Mouse (Mus musculus): ENCODE data around the gene Wnt1. TPM values are rescaled to one million over a fixed set of nuclear protein-coding genes. Genes with fewer than 3 reads are reported as not detected.
"Not testable (repeated sequence)": the region's sequence is repeated elsewhere in the genome, so short reads cannot be mapped to it uniquely, and the experiment has no call there.

Wnt1 gene
- polyA plus RNA-seq, 1 experiment from 2014 or later = not detected

DNA sequence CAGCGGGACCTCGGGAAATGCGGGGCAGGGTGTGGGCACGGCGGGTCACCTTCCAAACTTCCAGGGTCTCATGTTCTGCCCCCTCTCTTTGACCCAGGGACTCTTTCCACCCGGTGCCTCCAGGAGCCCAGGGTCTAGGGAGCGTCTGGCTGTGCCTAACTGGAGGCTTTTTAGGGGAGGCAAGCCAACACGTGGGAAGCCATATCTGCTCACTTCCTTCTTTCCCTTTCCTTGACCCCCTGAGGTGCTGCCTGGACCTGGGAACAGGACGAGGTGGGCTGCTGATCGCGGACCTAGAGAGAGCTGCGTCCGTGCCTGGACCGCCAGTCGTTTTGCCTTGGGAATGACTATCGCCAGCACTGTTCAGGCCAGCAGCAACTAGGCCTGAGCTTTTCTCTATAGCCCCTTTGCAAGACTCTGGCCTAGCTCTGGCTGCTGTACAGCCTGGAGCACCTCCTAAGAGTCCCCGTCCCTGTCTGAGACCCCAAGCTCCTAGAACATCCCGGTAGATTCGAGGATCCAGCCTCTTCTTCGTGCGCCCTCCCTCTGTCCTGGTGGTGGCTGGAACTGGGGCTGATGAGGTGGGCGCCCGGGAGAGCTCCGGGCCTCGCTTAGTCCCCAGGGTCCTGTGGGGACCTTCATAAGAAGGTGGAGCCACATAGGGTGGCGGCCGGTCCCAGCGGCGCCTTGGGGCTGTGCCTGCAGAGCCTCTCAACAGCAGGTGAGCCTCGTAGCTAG is 16.6 kb downstream of the Wnt1 start:
- WGBS (ENCODE audit: missing documents) = 35% methylated on average over 30 of the region's 30 CpGs
- no peak overlapping the region for H3K4me3 ChIP-seq (ENCODE audit: inconsistent target)
- no peak overlapping the region for H3K27ac ChIP-seq

DNA sequence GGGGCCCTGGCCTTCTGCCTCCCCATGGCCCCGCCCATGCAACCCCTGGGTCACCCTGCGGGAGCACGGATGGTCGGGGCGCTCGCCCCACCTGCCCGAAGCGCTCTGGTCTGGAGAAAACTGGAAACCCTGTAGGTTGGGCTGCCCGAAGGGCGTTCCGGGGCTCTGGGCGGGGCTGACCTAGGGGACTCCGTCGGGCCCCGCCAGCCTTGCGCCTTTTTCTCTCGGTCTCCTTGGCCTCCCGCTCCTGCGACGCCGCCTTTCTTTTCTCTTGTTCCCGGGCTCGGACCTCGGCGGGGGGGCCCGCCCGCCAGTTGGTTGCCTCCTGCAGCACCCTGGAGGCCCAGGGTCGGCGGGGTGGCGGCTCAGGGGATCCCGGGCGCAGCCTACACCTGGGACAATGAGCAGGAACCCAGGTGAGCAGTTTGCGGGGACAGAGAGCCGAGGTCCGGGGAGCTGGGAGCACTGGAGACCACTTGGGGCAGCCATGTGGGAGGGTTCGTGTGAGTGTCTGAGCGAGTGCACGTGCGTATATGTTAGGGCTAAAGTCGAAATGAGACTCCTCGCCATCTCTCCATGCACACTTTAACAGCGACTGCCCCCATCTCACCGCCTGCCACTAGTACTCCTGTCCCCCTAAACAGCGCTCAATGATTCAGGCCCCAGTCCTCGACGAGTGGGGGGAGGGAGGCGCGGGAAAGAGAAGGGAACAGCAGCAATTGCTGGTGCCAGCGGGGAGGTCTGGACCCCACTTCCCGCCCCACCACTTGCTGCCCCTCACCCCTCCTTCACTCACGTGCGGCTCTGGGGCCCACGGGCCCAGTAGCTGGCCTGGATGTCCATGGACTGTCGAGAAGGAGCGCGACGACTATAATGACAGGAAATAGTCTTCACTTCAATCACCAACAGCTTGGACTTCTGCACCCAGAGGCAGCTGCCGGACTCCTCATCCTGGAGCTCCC is 17.4 kb downstream of the Wnt1 start:
- WGBS (ENCODE audit: missing documents) = 5% methylated on average over 56 of the region's 58 CpGs
- no peak overlapping the region for H3K4me3 ChIP-seq (ENCODE audit: inconsistent target)

More for the DNA sequence above, 16.6 kb downstream of the Wnt1 start:
- Histone ChIP-seq H3K79me2 (ENCODE audit: inconsistent target) (no peaks in the 10 kb centered on the region), H3K36me3 (ENCODE audit: inconsistent target) (0 out of 2 replicates have a peak, but pooled peaks cover 4% of the 10 kb centered on the region)

DNA sequence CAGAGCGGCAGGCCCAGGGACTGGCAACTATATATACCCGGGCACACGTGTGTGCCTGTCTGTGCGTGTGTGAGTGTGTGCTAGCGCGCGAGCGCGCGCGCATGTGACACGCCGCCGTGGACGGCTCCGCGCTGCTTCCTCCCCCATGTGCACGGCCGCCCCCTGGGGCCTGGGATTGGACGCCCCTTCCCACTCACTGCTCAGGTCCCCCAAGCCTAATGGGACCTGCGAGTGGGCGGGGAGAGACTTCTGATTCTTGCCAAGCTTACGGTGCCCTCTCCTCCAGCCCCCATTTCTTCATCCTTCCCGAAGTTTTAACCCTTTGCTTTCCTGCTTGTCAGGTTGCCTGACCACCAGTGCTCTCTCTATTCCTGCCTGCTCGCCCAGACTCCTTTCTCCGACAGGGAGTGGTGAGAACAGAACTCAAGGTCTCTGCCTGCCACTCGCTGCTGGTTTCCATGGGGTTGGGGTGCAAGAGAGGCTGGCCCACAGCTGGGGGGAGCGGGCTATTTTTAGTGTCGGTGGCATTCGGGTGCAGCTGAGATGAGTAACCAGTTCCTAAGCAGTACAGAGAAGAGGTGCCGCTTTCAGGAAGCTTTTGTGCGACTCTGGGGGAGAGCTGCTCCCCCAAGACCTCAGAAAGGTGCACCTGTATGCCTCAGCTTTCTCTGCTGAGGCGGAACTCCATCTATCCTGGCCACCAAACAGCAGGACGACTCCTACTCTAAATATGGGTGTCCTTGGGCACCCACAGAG is 18.4 kb downstream of the Wnt1 start:
- Histone ChIP-seq H3K79me2 (ENCODE audit: inconsistent target) (no peaks in the 10 kb centered on the region), H3K27ac (no peak overlapping the region), H3K4me3 (ENCODE audit: inconsistent target) (no peak overlapping the region), H3K36me3 (ENCODE audit: inconsistent target) (peaks cover 8% of the 10 kb centered on the region; the same call in 1 of the 2 replicates)
- WGBS (ENCODE audit: missing documents) = 3% methylated on average over 33 of the region's 34 CpGs

More for the DNA sequence above, 17.4 kb downstream of the Wnt1 start:
- 0 out of 2 replicates have a peak, but pooled peaks cover 5% of the 10 kb centered on the region for H3K36me3 ChIP-seq (ENCODE audit: inconsistent target)
- H3K79me2 ChIP-seq (ENCODE audit: inconsistent target) = no peaks in the 10 kb centered on the region
- H3K27ac ChIP-seq = no peak overlapping the region

DNA sequence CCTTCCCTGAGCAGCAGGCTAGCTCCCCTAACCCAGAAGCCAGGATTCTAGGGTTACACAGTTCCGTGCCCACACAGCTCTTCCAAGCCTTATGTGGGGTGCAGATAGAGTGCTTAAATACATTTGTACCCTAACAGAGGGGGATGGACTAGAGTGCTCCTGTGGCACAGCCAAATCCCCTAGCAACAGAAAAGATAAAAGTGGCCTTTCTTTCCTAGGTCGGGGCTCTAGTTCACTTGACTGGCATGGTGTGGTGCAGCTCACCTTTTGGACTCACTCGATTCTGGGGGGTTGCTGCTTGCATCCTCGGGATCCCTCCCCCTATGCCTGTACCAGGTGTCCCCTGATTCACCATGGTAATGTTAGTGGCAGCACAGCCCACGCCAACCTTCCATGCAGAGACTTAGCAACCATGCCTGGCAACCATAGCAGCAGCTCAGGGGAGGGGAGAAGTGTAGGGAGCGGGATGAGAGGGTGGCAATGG is 19.0 kb downstream of the Wnt1 start:
- Histone ChIP-seq H3K4me3 (ENCODE audit: inconsistent target) (no peak overlapping the region), H3K79me2 (ENCODE audit: inconsistent target) (no peaks in the 10 kb centered on the region), H3K36me3 (ENCODE audit: inconsistent target) (peaks cover 14% of the 10 kb centered on the region; the same call in 1 of the 2 replicates), H3K27ac (no peak overlapping the region)
- WGBS (ENCODE audit: missing documents) = 31% methylated on average over 6 of the region's 6 CpGs

DNA sequence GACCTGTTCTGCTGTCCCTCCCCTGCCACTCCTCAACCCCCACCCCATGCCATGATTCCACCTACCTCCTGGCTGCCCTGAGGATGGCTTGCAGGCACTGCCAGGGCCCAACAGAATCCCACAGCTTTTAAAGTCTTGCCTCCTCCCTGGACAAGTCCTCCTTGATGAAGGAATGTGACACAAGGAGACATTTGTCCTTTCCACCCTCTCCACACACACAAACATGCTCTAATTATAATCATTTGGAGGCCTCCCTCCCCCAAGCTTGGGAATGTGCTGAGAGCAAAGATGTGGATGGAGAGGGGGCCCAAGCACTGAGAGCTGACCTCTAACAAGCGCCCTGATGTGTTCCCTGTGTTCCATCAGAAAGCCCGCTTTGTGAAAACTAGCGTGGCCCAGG is 19.7 kb downstream of the Wnt1 start, which contains the start of gene Ddn:
Gene Ddn (minus strand): TSS at position 101 of the 400 bp plus-strand sequence.
- H3K4me3 ChIP-seq (ENCODE audit: inconsistent target) = no peak within 1 kb of the TSS
- H3K79me2 ChIP-seq (ENCODE audit: inconsistent target) = no peaks in the 10 kb centered on the region

DNA sequence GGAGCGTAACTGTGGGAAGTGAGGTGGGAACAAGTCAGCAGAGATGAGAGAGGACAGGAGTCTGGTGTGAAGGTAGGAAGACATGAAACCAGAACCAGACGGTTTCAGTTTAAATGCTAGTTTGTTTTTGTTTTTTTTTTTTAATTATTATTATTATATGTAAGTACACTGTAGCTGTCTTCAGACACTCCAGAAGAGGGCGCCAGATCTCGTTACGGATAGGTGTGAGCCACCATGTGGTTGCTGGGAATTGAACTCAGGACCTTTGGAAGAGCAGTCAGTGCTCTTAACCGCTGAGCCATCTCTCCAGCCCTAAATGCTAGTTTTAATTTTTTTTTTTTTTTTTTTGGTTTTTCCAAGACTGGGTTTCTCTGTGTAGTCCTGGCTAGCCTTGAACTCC is 20.6 kb downstream of the Wnt1 start:
- peaks cover 24% of the 10 kb centered on the region; the same call in 1 of the 2 replicates for H3K36me3 ChIP-seq (ENCODE audit: inconsistent target)
- WGBS (ENCODE audit: missing documents) = 85% methylated on average over 6 of the region's 6 CpGs
- H3K79me2 ChIP-seq (ENCODE audit: inconsistent target); H3K27ac ChIP-seq; H3K4me3 ChIP-seq (ENCODE audit: inconsistent target): not testable (repeated sequence)

More for the DNA sequence above, 19.7 kb downstream of the Wnt1 start, which contains the start of gene Ddn:
- 94% methylated on average over 3 of the region's 3 CpGs for WGBS (ENCODE audit: missing documents)
- H3K27ac ChIP-seq = no peak within 1 kb of the TSS
- peaks cover 21% of the 10 kb centered on the region; the same call in 1 of the 2 replicates for H3K36me3 ChIP-seq (ENCODE audit: inconsistent target)

DNA sequence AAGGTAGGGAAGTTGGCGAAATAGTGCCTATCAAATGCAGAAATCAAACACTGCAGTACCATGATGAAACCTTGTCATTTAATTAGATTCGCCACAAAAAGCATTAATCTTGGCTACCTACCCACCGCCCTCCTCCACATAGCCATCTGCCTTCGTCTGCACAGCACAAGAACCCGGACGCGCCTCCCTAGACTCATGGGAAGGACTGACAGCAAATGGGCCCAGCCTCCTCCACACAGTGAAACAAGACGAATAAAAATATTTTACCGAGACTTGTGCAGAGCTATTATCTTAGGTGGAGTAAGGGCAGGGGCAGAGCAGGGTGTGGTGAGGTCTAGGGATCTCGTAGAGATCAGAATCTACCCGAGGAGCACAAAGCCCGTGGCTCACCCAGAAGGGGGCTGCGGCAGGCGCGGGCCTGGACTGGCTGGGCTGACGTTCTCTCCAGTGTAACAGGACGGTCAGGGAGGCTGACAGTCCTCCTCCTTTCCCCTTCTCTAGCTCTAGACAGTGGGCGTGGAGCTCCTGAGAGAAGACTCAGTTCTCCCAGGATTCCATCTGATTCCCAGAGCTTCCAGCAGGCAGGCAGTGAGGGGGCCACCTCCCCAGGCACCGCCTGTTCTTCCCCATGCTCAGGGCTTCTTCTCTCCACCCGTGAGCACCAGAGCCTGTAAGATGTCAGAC is 23.2 kb downstream of the Wnt1 start:
- no peak overlapping the region for H3K4me3 ChIP-seq (ENCODE audit: inconsistent target)
- no peak overlapping the region for H3K27ac ChIP-seq
- H3K79me2 ChIP-seq (ENCODE audit: inconsistent target) = no peaks in the 10 kb centered on the region
- 94% methylated on average over 20 of the region's 20 CpGs for WGBS (ENCODE audit: missing documents)
- H3K36me3 ChIP-seq (ENCODE audit: inconsistent target) = peaks cover 24% of the 10 kb centered on the region; the same call in 1 of the 2 replicates

DNA sequence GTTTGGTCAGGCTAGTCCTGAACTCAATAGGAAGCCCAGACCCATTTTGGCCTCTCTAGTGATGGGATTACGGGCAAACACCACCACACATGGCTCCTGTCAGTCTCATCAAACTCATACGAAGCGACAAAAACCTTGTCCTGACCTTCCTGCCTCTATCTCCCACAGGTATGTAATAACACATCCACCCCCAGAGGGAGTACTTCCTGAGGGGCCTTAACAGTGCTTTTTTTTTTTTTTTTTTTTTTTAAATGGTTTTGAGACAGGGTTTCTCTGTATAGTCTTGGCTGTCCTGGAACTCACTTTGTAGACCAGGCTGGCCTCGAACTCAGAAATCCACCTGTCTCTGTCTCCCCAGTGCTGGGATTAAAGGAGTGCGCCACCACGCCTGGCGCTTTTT is 28.5 kb downstream of the Wnt1 start:
- no peaks in the 10 kb centered on the region for H3K79me2 ChIP-seq (ENCODE audit: inconsistent target)
- peaks cover 15% of the 10 kb centered on the region; the same call in 1 of the 2 replicates for H3K36me3 ChIP-seq (ENCODE audit: inconsistent target)
- no peak overlapping the region for H3K4me3 ChIP-seq (ENCODE audit: inconsistent target)
- H3K27ac ChIP-seq = no peak overlapping the region
- WGBS (ENCODE audit: missing documents) = 96% methylated on average over 3 of the region's 7 CpGs

DNA sequence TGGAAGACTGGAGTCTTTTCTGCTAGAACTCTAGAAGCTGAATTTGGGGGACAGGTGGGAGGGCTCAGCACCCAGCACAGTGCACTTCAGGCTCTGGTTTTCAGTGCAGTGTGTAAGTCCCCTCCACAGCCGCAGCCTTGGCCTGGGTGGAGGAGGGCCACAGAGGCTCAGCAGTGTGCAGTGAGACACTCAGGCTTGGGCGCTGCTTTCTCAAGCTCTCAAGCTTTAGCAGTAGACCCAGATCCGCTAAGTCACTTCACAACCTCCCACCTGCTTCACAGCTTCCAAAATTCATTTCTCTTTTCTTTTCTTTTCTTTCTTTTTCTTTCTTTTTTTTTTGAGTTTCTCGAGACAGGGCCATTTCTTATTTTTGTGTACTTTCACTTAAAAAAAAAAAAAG is 31.3 kb downstream of the Wnt1 start:
- no peak overlapping the region for H3K4me3 ChIP-seq (ENCODE audit: inconsistent target)
- 100% methylated on average over 2 of the region's 4 CpGs for WGBS (ENCODE audit: missing documents)
- peaks cover 19% of the 10 kb centered on the region for H3K36me3 ChIP-seq (ENCODE audit: inconsistent target)
- H3K79me2 ChIP-seq (ENCODE audit: inconsistent target) = peaks cover 19% of the 10 kb centered on the region; the same call in 1 of the 2 replicates
- H3K27ac ChIP-seq = no peak overlapping the region

DNA sequence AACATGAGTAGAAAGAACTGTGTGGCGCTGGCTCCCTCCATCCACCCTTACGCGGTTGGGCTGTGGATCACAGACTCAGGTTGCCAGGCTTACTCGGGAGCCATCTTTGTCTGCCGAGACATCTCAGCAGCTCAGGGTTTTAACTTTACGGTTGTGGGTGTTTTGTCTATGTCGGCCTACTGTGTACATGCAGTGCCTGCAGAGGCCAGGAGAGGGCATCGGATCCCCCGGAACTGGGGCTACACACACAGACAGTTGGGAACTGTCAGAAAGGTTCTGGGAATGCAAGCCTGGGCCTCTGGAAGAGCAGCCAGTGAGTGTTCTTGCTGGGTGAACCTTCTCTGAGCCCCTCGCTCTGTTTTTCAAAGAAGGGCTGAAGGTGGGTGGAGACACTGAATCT is 31.7 kb downstream of the Wnt1 start:
- no peak overlapping the region for H3K27ac ChIP-seq
- WGBS (ENCODE audit: missing documents) = 82% methylated on average over 10 of the region's 10 CpGs
- peaks cover 19% of the 10 kb centered on the region for H3K36me3 ChIP-seq (ENCODE audit: inconsistent target)
- no peak overlapping the region for H3K4me3 ChIP-seq (ENCODE audit: inconsistent target)
- peaks cover 24% of the 10 kb centered on the region for H3K79me2 ChIP-seq (ENCODE audit: inconsistent target)

DNA sequence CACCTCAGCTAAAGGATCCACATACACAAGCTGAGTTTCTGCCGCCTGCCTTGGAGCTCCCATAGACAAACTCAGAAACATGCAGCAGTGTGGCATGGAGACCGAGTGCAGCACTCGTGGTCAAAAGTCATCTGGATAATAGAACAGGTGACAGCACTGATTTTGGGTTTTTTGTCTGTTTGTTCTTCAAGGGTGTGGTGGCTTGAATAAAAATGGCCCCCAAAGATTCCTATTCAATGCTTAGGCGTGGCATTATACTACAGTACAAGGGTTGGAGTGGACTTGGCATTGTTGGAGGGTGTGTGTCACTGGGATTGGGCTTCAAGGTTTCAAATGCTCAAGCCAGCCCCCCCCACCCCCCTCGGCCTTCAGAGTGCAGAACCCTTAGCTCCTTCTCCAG is 32.5 kb downstream of the Wnt1 start:
- H3K4me3 ChIP-seq (ENCODE audit: inconsistent target) = no peak overlapping the region
- peaks cover 31% of the 10 kb centered on the region for H3K79me2 ChIP-seq (ENCODE audit: inconsistent target)
- no peak overlapping the region for H3K27ac ChIP-seq
- WGBS (ENCODE audit: missing documents) = 93% methylated on average over 5 of the region's 5 CpGs
- peaks cover 19% of the 10 kb centered on the region for H3K36me3 ChIP-seq (ENCODE audit: inconsistent target)

DNA sequence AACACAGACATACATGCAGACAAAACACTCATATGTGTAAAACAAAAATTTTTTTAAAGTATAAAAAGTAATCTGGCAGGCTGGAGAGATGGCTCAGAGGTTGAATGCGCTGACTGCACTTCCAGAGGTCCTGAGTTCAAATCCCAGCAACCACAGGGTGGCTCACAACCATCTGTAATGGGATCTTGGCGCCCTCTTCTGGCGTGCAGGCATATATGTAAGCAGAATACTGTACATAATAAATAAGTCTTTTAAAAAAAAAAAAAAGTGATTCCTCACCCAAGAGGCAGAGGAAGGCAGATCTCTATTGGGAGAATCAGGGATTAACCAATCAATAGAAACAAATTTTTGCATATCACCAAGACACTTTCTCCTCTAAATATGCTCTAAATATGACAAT is 33.8 kb downstream of the Wnt1 start:
- H3K27ac ChIP-seq = no peak overlapping the region
- WGBS (ENCODE audit: missing documents) = 78% methylated on average over 3 of the region's 3 CpGs
- H3K4me3 ChIP-seq (ENCODE audit: inconsistent target) = no peak overlapping the region
- H3K36me3 ChIP-seq (ENCODE audit: inconsistent target) = peaks cover 19% of the 10 kb centered on the region
- H3K79me2 ChIP-seq (ENCODE audit: inconsistent target) = peaks cover 44% of the 10 kb centered on the region

DNA sequence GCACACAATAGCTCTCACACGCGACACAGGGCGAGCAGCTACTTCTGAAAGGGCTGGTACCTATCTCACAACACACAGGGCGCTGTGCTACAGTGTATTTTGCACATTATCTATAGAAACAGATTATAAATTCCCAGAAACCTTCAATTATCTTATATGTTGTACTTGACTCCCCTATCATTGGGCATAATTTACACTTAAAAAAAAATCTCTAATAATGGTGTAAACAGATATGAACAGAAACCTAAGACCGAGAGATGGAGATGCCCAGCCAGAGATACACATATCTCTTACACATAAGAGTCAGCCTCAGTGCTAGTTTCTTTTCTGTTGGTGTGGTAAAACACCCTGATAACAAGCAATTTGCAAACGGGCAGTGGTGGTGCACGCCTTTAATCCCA is 38.0 kb downstream of the Wnt1 start:
- peaks cover 19% of the 10 kb centered on the region for H3K36me3 ChIP-seq (ENCODE audit: inconsistent target)
- H3K27ac ChIP-seq = no peak overlapping the region
- H3K79me2 ChIP-seq (ENCODE audit: inconsistent target) = peaks cover 70% of the 10 kb centered on the region
- WGBS (ENCODE audit: missing documents) = 98% methylated on average over 7 of the region's 7 CpGs
- H3K4me3 ChIP-seq (ENCODE audit: inconsistent target) = no peak overlapping the region

All from macrophage (primary cell).